Mouse (Mus musculus) thymus, postnatal 36 days (tissue): ENCODE data around the gene Rbfox3.

ENCODE experiments used
- DNase-seq, 2 experiments: peaks; one replicate each; pipeline ENCODE4 v3.0.0; 2022; ENCODE audit warnings: mixed read lengths in 2 of 2

The Rbfox3 gene

GRCm38 (mm10) chr11:118653521-118654318, 257.7 kb downstream of the Rbfox3 start:
- DNase-seq = no peak

GRCm38 (mm10) chr11:118652401-118653240, 258.8 kb downstream of the Rbfox3 start:
- no peak for DNase-seq

- peak; percentile 18 to 21 for DNase-seq
Measured at GRCm38 (mm10) chr11:118648369-118648768, 263.0 kb downstream of the Rbfox3 start.

- no peak for DNase-seq
Measured at GRCm38 (mm10) chr11:118646864-118647263, 264.5 kb downstream of the Rbfox3 start.

DNA sequence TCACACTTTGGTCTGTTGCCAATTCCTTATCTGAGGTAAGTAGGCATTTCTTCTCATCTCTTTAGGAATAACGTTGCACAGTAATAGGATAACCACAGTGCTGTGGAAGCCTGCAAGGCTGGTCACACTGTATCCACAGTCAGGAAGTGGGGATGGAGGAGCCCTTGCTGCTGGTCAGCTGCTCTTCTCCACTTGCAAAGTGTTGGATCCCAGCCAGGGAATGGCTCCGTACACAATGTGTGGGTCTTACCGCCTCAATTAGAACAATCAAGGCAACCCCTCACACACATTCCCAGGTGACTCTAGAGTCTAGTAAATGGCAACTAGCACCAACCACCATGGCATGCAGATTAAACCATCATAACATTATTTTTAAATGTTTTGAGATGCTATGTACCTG, 266.2 kb downstream of the Rbfox3 start:
- DNase-seq = no peak

DNA sequence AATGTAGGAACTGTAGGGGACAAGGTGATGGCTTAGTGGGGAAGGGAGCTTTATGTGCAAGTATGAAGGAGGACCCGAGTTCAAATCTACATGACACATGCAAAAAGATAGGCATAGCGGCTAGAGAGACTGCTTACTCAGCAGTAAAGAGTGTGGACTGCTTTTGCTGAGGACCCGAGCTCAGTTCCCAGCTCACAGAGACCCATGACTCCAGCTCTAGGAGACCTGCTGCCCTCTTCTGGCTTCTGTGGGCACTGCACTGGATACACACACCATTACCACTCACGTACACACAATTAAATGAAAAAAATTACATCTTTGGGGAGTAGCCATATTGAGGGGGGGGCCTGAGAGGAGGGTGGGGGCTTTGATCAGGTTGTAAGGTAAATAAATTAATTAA, 270.7 kb downstream of the Rbfox3 start:
- DNase-seq = no peak

DNA sequence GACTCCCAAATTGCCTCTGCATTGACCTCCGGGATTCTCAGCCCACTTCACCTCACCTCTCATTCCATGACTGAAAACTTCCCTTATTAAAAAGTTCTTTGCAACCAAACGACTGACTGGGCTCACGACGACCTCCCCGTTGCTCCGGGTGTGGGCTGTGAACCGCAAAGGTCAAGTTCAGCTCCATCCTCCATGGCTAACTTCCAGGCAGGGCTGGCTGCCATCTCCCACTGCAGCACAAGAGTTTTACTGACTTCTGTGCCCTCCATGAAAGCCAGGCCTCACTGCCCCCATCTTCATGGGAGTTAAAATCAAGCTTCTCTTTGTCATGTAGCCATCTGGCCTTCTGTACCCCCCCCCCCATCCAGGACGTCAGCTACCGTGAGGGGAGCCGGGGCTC, 273.7 kb downstream of the Rbfox3 start:
- DNase-seq = no peak

DNA sequence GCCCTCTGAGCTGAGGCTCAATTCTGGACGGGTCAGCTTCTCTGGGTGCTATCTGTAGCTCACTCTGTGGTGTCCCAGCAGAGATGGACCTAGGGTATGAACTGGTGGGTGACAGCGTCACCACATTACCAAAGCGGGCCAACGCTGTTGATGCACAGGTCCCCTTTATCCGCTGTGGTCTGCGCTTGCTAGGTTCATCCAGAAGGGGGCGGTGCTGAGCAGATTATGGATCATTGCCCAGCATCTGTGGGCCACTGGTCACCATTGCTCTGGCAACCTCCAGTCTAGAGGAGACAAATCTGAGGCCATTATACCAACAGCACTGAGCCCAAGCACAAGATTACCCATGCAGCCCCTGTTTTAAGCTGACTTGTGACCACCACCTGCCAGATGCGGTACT, 276.8 kb downstream of the Rbfox3 start:
- DNase-seq = peak in 1 of 2 experiments; percentile 11

DNA sequence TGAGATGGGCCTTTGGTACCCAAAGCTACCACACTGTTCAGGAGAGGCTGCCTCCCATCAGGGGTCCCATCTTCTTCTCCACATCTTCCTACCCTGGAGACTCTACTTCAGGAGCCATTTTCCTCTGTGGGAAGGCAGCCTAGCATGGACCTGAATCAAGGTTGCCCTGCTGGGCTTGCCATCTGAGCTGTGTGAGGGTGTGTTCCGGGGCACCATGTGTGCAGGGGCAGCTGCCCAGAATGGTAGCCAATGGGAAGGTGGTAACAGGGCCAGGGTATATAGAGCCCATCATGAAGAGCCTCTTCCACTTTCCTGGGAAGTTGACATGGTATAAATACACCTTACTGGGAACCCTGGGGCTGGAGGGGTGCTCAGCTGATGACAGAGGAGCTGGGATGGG, 281.7 kb downstream of the Rbfox3 start:
- no peak for DNase-seq

- DNase-seq = no peak
Measured at GRCm38 (mm10) chr11:118627541-118627940, 283.9 kb downstream of the Rbfox3 start.

DNA sequence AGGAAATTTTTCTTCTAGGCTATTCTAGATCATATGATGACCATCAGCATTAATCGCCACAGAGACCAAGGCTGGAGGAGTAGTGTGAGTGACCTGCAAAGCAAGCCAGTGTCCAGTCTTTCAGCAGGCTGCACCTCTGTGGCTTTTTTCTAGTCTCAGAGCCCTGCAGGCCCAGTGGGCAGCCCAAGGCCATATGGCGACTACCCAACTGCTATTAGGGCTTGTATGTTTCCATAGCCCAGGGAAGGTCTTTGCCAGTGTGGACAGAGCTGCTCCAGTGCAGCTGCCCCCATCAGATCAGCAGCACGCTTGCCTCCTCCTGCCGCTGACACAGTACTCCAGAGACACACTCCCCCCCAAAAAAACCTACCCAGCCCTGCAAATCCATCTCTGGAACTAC, 290.5 kb downstream of the Rbfox3 start:
- no peak for DNase-seq

GRCm38 (mm10) chr11:118614126-118614525, 297.3 kb downstream of the Rbfox3 start:
- DNase-seq = no peak

- peak in 1 of 2 experiments; percentile 8 for DNase-seq
Measured at GRCm38 (mm10) chr11:118610128-118610527, 301.3 kb downstream of the Rbfox3 start.

DNA sequence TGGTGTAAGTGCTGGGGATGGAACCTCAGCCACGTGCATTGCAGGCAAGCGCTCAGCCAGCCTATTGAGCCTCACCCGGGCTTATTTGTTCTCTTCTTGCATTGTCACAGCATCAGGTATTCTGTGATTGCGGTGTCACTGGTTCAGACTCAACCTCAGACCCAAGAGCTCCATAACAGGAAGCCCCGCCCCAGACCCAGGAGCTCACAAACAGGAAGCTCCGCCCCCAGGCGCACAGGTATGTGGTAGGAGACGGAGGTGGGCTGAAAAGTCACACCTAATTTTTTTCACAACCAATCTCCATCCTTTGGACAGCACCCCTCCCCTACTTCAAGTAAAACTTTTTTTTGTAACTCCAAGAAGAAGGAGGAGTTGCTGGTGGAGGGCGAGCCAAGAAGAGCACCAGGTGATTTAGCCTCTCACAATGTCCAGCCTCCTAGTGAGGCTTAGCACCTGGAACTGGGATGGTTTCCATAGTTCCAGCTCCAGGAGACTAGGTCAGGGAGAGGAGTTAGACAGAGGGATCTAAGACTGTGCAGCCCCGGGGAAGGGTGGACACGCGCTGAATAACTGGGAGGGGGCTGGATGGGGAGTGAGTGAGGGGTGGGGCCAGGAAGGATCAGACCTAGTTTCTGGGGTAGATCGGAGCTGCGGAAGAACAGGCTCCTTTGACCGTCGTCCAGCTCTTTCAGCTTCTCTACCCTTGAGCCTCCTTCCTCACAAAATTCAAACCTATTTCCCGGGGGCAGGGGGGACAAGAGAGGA, 302.0 kb downstream of the Rbfox3 start:
- DNase-seq = peak in 1 of 2 experiments; percentile 9

DNA sequence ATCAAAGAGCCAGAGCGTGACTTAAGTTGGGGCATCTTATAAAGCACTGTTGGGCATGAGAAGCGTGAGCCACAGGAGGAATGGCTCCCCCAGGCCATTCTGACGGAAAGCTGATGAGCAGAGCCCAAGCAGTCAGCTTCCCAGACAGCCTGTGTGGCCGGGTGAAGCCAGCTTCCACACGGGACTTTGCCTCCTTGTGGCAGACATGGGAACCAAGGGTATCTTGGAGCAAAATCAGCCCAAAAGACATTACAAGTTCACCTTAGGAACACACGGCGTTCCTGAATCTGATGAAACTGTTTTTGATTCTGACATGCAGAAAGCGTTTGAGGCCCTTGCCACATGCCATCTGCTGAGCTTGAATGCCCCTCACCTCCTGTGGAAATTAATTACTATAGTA, 303.5 kb downstream of the Rbfox3 start:
- DNase-seq = no peak

- DNase-seq = no peak
Measured at GRCm38 (mm10) chr11:118605570-118605969, 305.8 kb downstream of the Rbfox3 start.

GRCm38 (mm10) chr11:118604206-118604605, 307.2 kb downstream of the Rbfox3 start:
- DNase-seq = no peak

- DNase-seq = peak; percentile 29 to 33
Measured at GRCm38 (mm10) chr11:118603126-118603525, 308.3 kb downstream of the Rbfox3 start.

- no peak for DNase-seq
Measured at GRCm38 (mm10) chr11:118601484-118601883, 309.9 kb downstream of the Rbfox3 start.

DNA sequence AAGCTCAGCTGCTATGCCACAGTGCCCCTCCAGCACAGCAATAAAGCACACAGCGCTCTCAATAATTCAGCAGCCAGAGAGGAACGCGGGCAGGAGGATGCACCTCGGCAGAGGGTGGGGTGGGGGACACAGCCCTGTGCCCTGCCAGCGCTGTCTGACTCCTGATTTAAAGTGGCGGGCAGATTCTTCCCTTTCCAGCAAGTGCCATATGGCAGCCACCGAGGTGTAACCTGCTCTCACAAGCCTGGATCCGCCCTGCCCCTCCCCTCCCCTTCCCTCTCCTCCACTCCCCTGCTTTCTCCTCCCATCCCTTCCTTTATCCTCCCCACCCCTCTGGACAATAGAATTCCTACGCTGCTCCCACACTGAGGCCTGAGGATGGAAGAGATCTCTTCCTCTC, 311.2 kb downstream of the Rbfox3 start:
- no peak for DNase-seq

- no peak for DNase-seq
Measured at GRCm38 (mm10) chr11:118598726-118599125, 312.7 kb downstream of the Rbfox3 start.

DNA sequence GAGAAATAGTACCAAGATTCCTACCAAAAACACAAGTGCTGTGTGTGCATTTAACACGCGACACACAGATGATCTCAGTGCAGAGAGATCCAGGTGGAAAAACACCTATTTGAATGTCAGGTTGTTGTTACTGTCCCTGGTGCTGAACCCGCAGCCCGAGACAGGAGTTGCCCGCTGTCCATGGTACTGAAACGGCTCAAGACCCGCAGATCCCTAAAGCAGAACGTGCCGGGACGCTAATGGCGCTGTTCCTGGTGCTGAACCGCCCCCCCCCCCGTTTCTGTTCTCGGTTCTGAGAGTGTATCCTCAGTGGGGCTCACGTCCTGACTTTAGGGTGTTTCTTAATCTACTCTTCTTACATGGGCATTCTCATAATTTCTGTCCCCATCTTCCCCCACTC, 326.6 kb downstream of the Rbfox3 start:
- DNase-seq = peak; percentile 67 to 71

GRCm38 (mm10) chr11:118583989-118584388, 327.4 kb downstream of the Rbfox3 start:
- no peak for DNase-seq
